Mouse (Mus musculus): ENCODE data around the gene Fyn. TPM values are rescaled to one million over a fixed set of nuclear protein-coding genes. Genes with fewer than 3 reads are reported as not detected.

Fyn gene
- polyA plus RNA-seq, 1 experiment from 2014 or later, result 18.0 TPM

DNA sequence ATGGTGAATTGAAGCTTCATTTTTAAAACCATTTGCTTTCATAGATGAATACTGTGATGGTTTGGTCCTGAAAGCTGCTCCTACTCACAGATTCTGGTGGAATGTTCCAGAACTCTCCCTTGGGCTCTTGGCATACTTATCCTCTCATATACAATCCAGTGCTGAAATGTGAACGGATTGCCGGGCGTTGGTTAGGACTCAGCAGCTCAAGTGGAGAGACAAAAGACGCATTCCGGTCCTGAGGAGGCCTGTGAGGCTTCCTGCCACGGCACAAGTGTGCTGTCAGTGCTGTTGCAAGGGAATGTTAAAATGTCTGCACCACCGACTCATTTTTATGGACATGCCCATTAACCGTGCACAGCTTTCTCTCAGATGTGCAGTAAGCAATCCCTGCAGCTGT, 155.7 kb downstream of the Fyn start:
- peaks cover 24% of the 10 kb centered on the region for H3K36me3 ChIP-seq
- no peak overlapping the region for H3K4me2 ChIP-seq
- H3K9me3 ChIP-seq (replicated peaks), result no peaks in the 10 kb centered on the region
- H3K27ac ChIP-seq (ENCODE audit: poor library complexity, severe bottlenecking), result no peak overlapping the region
- ATAC-seq (ENCODE audit: insufficient number of reproducible peaks, low FRiP score), result no peak
- H3K9ac ChIP-seq, result no peak overlapping the region; the same call in 1 of the 2 replicates
- 36% methylated on average over 8 of the region's 8 CpGs for WGBS
- H3K4me1 ChIP-seq (replicated peaks), result peaks cover 52% of the 10 kb centered on the region
- no peaks in the 10 kb centered on the region for H3K27me3 ChIP-seq (replicated peaks)
- H3K4me3 ChIP-seq, result no peak overlapping the region

DNA sequence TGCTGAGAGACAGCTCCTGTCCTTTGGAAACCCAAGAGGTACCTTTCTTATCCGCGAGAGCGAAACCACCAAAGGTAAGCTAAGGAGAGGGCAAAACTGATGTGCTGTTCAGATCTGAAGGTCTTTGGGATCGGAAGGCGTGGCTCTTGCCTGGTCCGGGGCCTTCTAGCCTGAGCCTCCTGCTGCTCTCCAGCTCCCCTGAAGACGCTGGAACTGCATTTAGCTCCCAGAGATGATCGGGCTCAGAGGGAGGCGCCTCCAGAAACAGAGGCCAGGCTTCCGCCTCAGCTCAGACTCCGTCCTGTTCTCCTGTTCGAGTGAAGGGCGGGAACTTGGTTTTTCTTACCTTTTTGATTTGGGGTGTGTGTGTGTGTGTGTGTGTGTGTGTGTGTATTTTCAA, 156.8 kb downstream of the Fyn start:
- H3K9me3 ChIP-seq (replicated peaks), result no peaks in the 10 kb centered on the region
- no peak overlapping the region for H3K4me3 ChIP-seq
- 84% methylated on average over 13 of the region's 13 CpGs for WGBS
- no peak for ATAC-seq (ENCODE audit: insufficient number of reproducible peaks, low FRiP score)
- H3K4me2 ChIP-seq, result no peak overlapping the region
- no peak overlapping the region for H3K9ac ChIP-seq
- H3K36me3 ChIP-seq, result peaks cover 28% of the 10 kb centered on the region
- peaks cover 47% of the 10 kb centered on the region for H3K4me1 ChIP-seq (replicated peaks)
- no peak overlapping the region for H3K27ac ChIP-seq (ENCODE audit: poor library complexity, severe bottlenecking)
- no peaks in the 10 kb centered on the region for H3K27me3 ChIP-seq (replicated peaks)

GRCm38 (mm10) chr10:39527113-39527512, 158.5 kb downstream of the Fyn start:
- WGBS, result 36% methylated on average over 3 of the region's 5 CpGs

DNA sequence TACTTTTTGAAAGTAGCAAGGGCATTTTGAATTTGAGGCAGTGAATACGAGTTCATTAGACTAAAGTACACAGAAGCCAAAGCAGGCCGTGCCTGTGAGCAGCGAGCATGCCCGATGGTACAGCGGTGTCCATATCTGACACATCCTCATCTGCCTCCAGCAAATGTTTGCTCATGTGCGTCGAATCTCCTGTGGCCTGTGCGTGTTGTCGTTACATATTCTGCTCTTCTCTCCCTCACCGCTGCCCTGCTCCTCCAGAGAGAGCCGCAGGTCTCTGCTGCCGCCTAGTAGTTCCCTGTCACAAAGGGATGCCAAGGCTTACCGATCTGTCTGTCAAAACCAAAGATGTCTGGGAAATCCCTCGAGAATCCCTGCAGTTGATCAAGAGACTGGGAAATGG, 160.5 kb downstream of the Fyn start:
- Histone ChIP-seq H3K9me3 (replicated peaks) (no peaks in the 10 kb centered on the region), H3K9ac (no peak overlapping the region), H3K27me3 (replicated peaks) (no peaks in the 10 kb centered on the region), H3K4me2 (no peak overlapping the region), H3K4me3 (no peak overlapping the region), H3K4me1 (replicated peaks) (peaks cover 30% of the 10 kb centered on the region), H3K27ac (ENCODE audit: poor library complexity, severe bottlenecking) (no peak overlapping the region), H3K36me3 (peaks cover 27% of the 10 kb centered on the region)
- ATAC-seq (ENCODE audit: insufficient number of reproducible peaks, low FRiP score), result no peak
- 86% methylated on average over 14 of the region's 14 CpGs for WGBS

More at GRCm38 (mm10) chr10:39527113-39527512, 158.5 kb downstream of the Fyn start:
- no peaks in the 10 kb centered on the region for H3K9me3 ChIP-seq (replicated peaks)
- ATAC-seq (ENCODE audit: insufficient number of reproducible peaks, low FRiP score), result no peak
- no peak overlapping the region for H3K27ac ChIP-seq (ENCODE audit: poor library complexity, severe bottlenecking)
- no peak overlapping the region for H3K9ac ChIP-seq
- H3K4me2 ChIP-seq, result no peak overlapping the region
- no peak overlapping the region for H3K4me3 ChIP-seq
- H3K4me1 ChIP-seq (replicated peaks), result peaks cover 41% of the 10 kb centered on the region
- peaks cover 28% of the 10 kb centered on the region for H3K36me3 ChIP-seq
- H3K27me3 ChIP-seq (replicated peaks), result no peaks in the 10 kb centered on the region

- Histone ChIP-seq H3K4me3 (no peak overlapping the region), H3K27me3 (replicated peaks) (no peaks in the 10 kb centered on the region), H3K4me2 (no peak overlapping the region), H3K27ac (ENCODE audit: poor library complexity, severe bottlenecking) (no peak overlapping the region), H3K9ac (no peak overlapping the region), H3K9me3 (replicated peaks) (no peaks in the 10 kb centered on the region), H3K4me1 (replicated peaks) (peaks cover 29% of the 10 kb centered on the region), H3K36me3 (peaks cover 26% of the 10 kb centered on the region)
- 68% methylated on average over 20 of the region's 20 CpGs for WGBS
- ATAC-seq (ENCODE audit: insufficient number of reproducible peaks, low FRiP score), result no peak
Observed at GRCm38 (mm10) chr10:39532008-39532740, 163.5 kb downstream of the Fyn start.

DNA sequence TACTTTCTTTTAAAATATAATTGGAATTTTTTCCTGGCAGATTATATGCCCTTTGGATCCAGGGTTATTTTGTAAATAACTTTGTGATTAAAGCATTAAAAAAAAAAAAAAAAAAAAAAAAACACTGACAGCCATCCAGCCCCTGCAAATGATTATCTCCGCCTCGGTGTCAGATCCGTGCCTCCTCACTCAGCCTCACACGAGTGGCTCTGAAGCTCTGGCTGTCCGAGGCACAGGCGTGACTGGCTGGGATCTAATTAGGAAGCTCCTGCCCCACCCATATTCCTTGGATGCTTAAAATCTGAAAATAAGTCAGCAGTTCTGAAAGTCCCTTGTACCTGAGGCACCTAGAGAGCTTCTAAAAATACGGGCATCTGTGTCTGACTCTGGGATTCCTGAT, 164.2 kb downstream of the Fyn start:
- H3K9me3 ChIP-seq (replicated peaks), result no peaks in the 10 kb centered on the region
- no peak overlapping the region for H3K9ac ChIP-seq
- peaks cover 26% of the 10 kb centered on the region for H3K36me3 ChIP-seq
- H3K4me1 ChIP-seq (replicated peaks), result peaks cover 28% of the 10 kb centered on the region
- no peaks in the 10 kb centered on the region for H3K27me3 ChIP-seq (replicated peaks)
- H3K4me3 ChIP-seq, result no peak overlapping the region
- no peak overlapping the region for H3K27ac ChIP-seq (ENCODE audit: poor library complexity, severe bottlenecking)
- 57% methylated on average over 7 of the region's 7 CpGs for WGBS
- ATAC-seq (ENCODE audit: insufficient number of reproducible peaks, low FRiP score), result no peak
- no peak overlapping the region for H3K4me2 ChIP-seq

- Histone ChIP-seq H3K27me3 (replicated peaks) (no peaks in the 10 kb centered on the region), H3K4me1 (replicated peaks) (peaks cover 33% of the 10 kb centered on the region), H3K4me2 (no peak overlapping the region), H3K27ac (ENCODE audit: poor library complexity, severe bottlenecking) (0 out of 2 replicates have a peak overlapping the region, but pooled peaks have one; percentile 18), H3K9ac (peak overlapping the region; percentile 20; the same call in 1 of the 2 replicates), H3K36me3 (peaks cover 22% of the 10 kb centered on the region; the same call in 1 of the 2 replicates), H3K9me3 (replicated peaks) (no peaks in the 10 kb centered on the region), H3K4me3 (no peak overlapping the region)
- 66% methylated on average over 9 of the region's 9 CpGs for WGBS
- ATAC-seq (ENCODE audit: insufficient number of reproducible peaks, low FRiP score), result no peak
Observed at GRCm38 (mm10) chr10:39534324-39535026, 165.8 kb downstream of the Fyn start.

GRCm38 (mm10) chr10:39535347-39535746, 166.7 kb downstream of the Fyn start:
- H3K9ac ChIP-seq, result no peak overlapping the region
- ATAC-seq (ENCODE audit: insufficient number of reproducible peaks, low FRiP score), result 0 out of 2 replicates have a peak, but pooled peaks have one; percentile 13
- H3K27ac ChIP-seq (ENCODE audit: poor library complexity, severe bottlenecking), result 0 out of 2 replicates have a peak overlapping the region, but pooled peaks have one; percentile 18
- no peaks in the 10 kb centered on the region for H3K9me3 ChIP-seq (replicated peaks)
- H3K4me1 ChIP-seq (replicated peaks), result peaks cover 42% of the 10 kb centered on the region
- H3K36me3 ChIP-seq, result peaks cover 19% of the 10 kb centered on the region; the same call in 1 of the 2 replicates
- H3K27me3 ChIP-seq (replicated peaks), result no peaks in the 10 kb centered on the region
- H3K4me3 ChIP-seq, result no peak overlapping the region
- no peak overlapping the region for H3K4me2 ChIP-seq
- 70% methylated on average over 3 of the region's 3 CpGs for WGBS

- Histone ChIP-seq H3K27me3 (replicated peaks) (no peaks in the 10 kb centered on the region), H3K4me1 (replicated peaks) (peaks cover 46% of the 10 kb centered on the region), H3K4me2 (no peak overlapping the region), H3K9ac (no peak overlapping the region), H3K36me3 (peaks cover 19% of the 10 kb centered on the region; the same call in 1 of the 2 replicates), H3K27ac (ENCODE audit: poor library complexity, severe bottlenecking) (no peak overlapping the region), H3K4me3 (no peak overlapping the region), H3K9me3 (replicated peaks) (no peaks in the 10 kb centered on the region)
- no peak for ATAC-seq (ENCODE audit: insufficient number of reproducible peaks, low FRiP score)
- 88% methylated on average over 11 of the region's 11 CpGs for WGBS
Observed at GRCm38 (mm10) chr10:39536258-39536657, 167.6 kb downstream of the Fyn start.

DNA sequence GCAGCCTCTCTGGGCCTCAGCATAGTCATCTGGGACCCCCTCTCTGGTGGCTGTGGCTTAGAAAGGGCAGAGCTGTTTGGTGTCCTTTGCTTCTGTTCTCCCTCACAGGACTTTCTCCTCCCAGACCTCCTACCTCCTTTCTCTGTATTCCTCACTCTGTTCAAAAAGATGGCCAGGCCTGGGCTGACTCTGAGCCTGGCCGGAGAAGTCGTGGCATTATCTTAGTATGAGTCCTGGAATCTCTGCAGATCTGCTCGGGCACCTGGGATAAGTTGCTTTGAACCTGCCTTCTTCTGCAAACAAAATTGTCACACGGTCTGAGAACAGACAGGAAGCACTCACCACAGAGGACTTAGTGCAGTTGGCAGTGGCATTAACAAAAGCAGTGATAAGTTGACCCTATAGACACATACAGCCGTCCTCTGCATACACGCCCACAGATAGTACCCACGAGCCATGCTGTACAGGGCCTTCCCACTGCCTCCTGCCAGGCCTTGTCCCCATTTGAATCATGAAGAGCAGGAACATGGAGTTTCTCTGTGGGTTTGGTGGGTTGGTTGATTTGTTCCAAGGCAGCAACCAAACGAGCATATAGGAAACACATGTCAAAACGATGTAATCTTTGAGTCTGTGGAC, 171.5 kb downstream of the Fyn start:
- no peak overlapping the region for H3K4me3 ChIP-seq
- no peaks in the 10 kb centered on the region for H3K9me3 ChIP-seq (replicated peaks)
- H3K27me3 ChIP-seq (replicated peaks), result no peaks in the 10 kb centered on the region
- H3K9ac ChIP-seq, result no peak overlapping the region
- no peak overlapping the region for H3K27ac ChIP-seq (ENCODE audit: poor library complexity, severe bottlenecking)
- WGBS, result 50% methylated on average over 9 of the region's 9 CpGs
- no peak overlapping the region for H3K4me2 ChIP-seq
- 0 out of 2 replicates have a peak, but pooled peaks cover 7% of the 10 kb centered on the region for H3K36me3 ChIP-seq
- ATAC-seq (ENCODE audit: insufficient number of reproducible peaks, low FRiP score), result no peak
- H3K4me1 ChIP-seq (replicated peaks), result peaks cover 46% of the 10 kb centered on the region

DNA sequence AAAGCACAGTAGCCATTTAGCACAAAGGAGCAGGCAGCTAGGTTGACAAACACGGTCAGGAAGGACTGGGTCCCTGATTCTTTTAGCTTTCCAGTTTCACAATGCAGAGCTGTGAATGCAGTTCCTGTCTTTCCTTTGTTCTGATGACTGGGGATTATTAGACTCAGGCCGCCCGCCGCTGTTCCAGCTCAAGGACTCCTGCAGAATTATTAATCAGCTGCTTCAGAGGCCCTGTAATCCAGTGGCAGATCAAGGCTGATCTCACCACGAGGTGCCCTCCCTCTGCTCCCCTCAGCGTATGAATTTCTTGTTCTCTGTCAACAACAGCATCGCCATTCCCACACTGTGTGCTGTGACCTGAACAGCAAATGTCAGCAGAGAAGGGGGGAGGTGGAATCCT, 172.3 kb downstream of the Fyn start:
- 0 out of 2 replicates have a peak, but pooled peaks cover 3% of the 10 kb centered on the region for H3K36me3 ChIP-seq
- peaks cover 39% of the 10 kb centered on the region for H3K4me1 ChIP-seq (replicated peaks)
- no peaks in the 10 kb centered on the region for H3K9me3 ChIP-seq (replicated peaks)
- H3K27me3 ChIP-seq (replicated peaks), result no peaks in the 10 kb centered on the region
- no peak for ATAC-seq (ENCODE audit: insufficient number of reproducible peaks, low FRiP score)
- H3K4me3 ChIP-seq, result no peak overlapping the region
- no peak overlapping the region for H3K4me2 ChIP-seq
- H3K9ac ChIP-seq, result 0 out of 2 replicates have a peak overlapping the region, but pooled peaks have one; percentile 48
- H3K27ac ChIP-seq (ENCODE audit: poor library complexity, severe bottlenecking), result no peak overlapping the region
- 47% methylated on average over 7 of the region's 7 CpGs for WGBS
